Mouse (Mus musculus) MEL (cell line): Measurements from ENCODE around the gene Usp50. TPM values are rescaled to one million over a fixed set of nuclear protein-coding genes. Genes with fewer than 3 reads are reported as not detected.

Experiments used
- DNase-seq: peaks from one replicate; pipeline ENCODE4 v3.0.0; 2011; ENCODE audit warnings: low read depth, low spot score
- H3K27ac ChIP-seq: 2 replicates; pipeline ENCODE4 v1.5.1; 2012; ENCODE audit warnings: low read depth, mild to moderate bottlenecking, control low read depth, low read length, moderate library complexity; ENCODE audit not compliant: control insufficient read depth
- H3K27me3 ChIP-seq, 2 experiments: fragments of 150-350 bp in 1 of 2; sonication (generic) in 1 of 2; 2 replicates each; pipeline ENCODE4 v1.6.1; 2012; ENCODE audit warnings: low read length in 2 of 2, mild to moderate bottlenecking in 2 of 2, improper control_type of control experiment in 1 of 2, moderate library complexity in 1 of 2; ENCODE audit not compliant: insufficient read depth in 2 of 2, control insufficient read depth in 1 of 2
- H3K36me3 ChIP-seq, 2 experiments: 2 replicates each; pipeline ENCODE4 v1.6.1; 2012 to 2014; ENCODE audit warnings: low read length in 2 of 2, improper control_type of control experiment in 1 of 2, inconsistent platforms in 1 of 2, mild to moderate bottlenecking in 1 of 2; ENCODE audit not compliant: insufficient read depth in 2 of 2, control insufficient read depth in 1 of 2
- H3K4me1 ChIP-seq, 2 experiments: fragments of 150-350 bp in 1 of 2; sonication (generic) in 1 of 2; 2 replicates each; pipeline ENCODE4 v1.6.1; 2012; ENCODE audit warnings: low read length in 2 of 2, improper control_type of control experiment in 1 of 2, mild to moderate bottlenecking in 1 of 2; ENCODE audit not compliant: insufficient read depth in 2 of 2, control insufficient read depth in 1 of 2
- H3K4me3 ChIP-seq, 2 experiments: fragments of 150-350 bp in 1 of 2; sonication (generic) in 1 of 2; 2 replicates each; pipeline ENCODE4 v1.5.1; 2012; ENCODE audit warnings: low read depth in 2 of 2, low read length in 2 of 2, mild to moderate bottlenecking in 2 of 2, moderate library complexity in 2 of 2, control low read depth in 1 of 2, improper control_type of control experiment in 1 of 2; ENCODE audit not compliant: control insufficient read depth in 1 of 2, insufficient read depth in 1 of 2
- H3K79me2 ChIP-seq: 2 replicates; pipeline ENCODE4 v1.6.1; 2012; ENCODE audit warnings: mild to moderate bottlenecking, low read length, moderate library complexity; ENCODE audit not compliant: control insufficient read depth, poor library complexity, insufficient read depth
- H3K9ac ChIP-seq: 2 replicates; pipeline ENCODE4 v1.6.1; 2012; ENCODE audit warnings: low read depth, mild to moderate bottlenecking, control low read depth, low read length, moderate library complexity; ENCODE audit not compliant: control insufficient read depth, poor library complexity, severe bottlenecking
- H3K9me3 ChIP-seq: fragments of 150-350 bp; sonication (generic); replicated peaks from 2 replicates; pipeline ENCODE4 v1.6.1; 2012; ENCODE audit warnings: mild to moderate bottlenecking, low read length, improper control_type of control experiment, moderate library complexity; ENCODE audit not compliant: insufficient read depth
- BHLHE40 ChIP-seq: IDR thresholded peaks from 2 replicates; pipeline ENCODE4 v1.6.1; 2012; ENCODE audit warnings: low read depth, mild to moderate bottlenecking, inconsistent platforms, low read length, improper control_type of control experiment, borderline replicate concordance
- CHD1 ChIP-seq: IDR thresholded peaks from 2 replicates; pipeline ENCODE4 v1.6.1; 2012; ENCODE audit warnings: low read depth, mild to moderate bottlenecking, inconsistent platforms, low read length, improper control_type of control experiment
- CHD2 ChIP-seq: IDR thresholded peaks from 2 replicates; pipeline ENCODE4 v1.6.1; 2011; ENCODE audit warnings: low read length, improper control_type of control experiment
- CTCF ChIP-seq, 3 experiments: IDR thresholded peaks in 2 of 3; conservative IDR thresholded peaks in 1 of 3; 2 replicates each; pipeline ENCODE4 v1.5.1; 2011 to 2012; ENCODE audit warnings: low read length in 3 of 3, low read depth in 2 of 3, mild to moderate bottlenecking in 2 of 3, improper control_type of control experiment in 1 of 3, inconsistent platforms in 1 of 3, mixed read lengths in 1 of 3, moderate library complexity in 1 of 3; ENCODE audit not compliant: control insufficient read depth in 1 of 3, insufficient read depth in 1 of 3, poor library complexity in 1 of 3, severe bottlenecking in 1 of 3
- ETS1 ChIP-seq: IDR thresholded peaks from 2 replicates; pipeline ENCODE4 v1.6.1; 2012; ENCODE audit warnings: low read depth, mild to moderate bottlenecking, inconsistent platforms, low read length, improper control_type of control experiment, moderate library complexity
- GABPA ChIP-seq: IDR thresholded peaks from 2 replicates; pipeline ENCODE4 v1.6.1; 2012; ENCODE audit warnings: low read depth, mild to moderate bottlenecking, inconsistent platforms, low read length, improper control_type of control experiment, moderate library complexity
- GATA1 ChIP-seq: IDR thresholded peaks from 2 replicates; pipeline ENCODE4 v1.6.1; 2011; ENCODE audit warnings: low read depth, low read length, improper control_type of control experiment
- JUND ChIP-seq: IDR thresholded peaks from 2 replicates; pipeline ENCODE4 v1.6.1; 2011; ENCODE audit warnings: low read depth, mild to moderate bottlenecking, improper control_type of control experiment, low read length
- KAT2A ChIP-seq: conservative IDR thresholded peaks from 2 replicates; pipeline ENCODE4 v1.6.1; 2012; ENCODE audit warnings: low read depth, low read length, improper control_type of control experiment, inconsistent platforms
- MAX ChIP-seq: IDR thresholded peaks from 2 replicates; pipeline ENCODE4 v1.6.1; 2011; ENCODE audit warnings: low read length, improper control_type of control experiment
- MYC ChIP-seq: IDR thresholded peaks from 2 replicates; pipeline ENCODE4 v1.6.1; 2011; ENCODE audit warnings: low read depth, mild to moderate bottlenecking, low read length, improper control_type of control experiment, moderate library complexity
- NELFE ChIP-seq: IDR thresholded peaks from 2 replicates; pipeline ENCODE4 v1.6.1; 2011; ENCODE audit warnings: low read depth, low read length, improper control_type of control experiment
- POLR2A ChIP-seq, 2 experiments: IDR thresholded peaks; 2 replicates each; pipeline ENCODE4 v1.6.1; 2011 to 2012; ENCODE audit warnings: low read length in 2 of 2, mild to moderate bottlenecking in 2 of 2, control low read depth in 1 of 2, improper control_type of control experiment in 1 of 2, low read depth in 1 of 2, moderate library complexity in 1 of 2; ENCODE audit not compliant: control insufficient read depth in 1 of 2, insufficient read depth in 1 of 2, poor library complexity in 1 of 2
- POLR2AphosphoS2 ChIP-seq: IDR thresholded peaks from 2 replicates; pipeline ENCODE4 v1.6.1; 2011; ENCODE audit warnings: low read length, improper control_type of control experiment
- POLR2AphosphoS5 ChIP-seq: IDR thresholded peaks from 2 replicates; pipeline ENCODE4 v1.6.1; 2012; ENCODE audit warnings: low read depth, borderline replicate concordance, mild to moderate bottlenecking, inconsistent platforms, low read length, moderate library complexity, mixed read lengths
- RAD21 ChIP-seq: IDR thresholded peaks from 2 replicates; pipeline ENCODE4 v1.6.1; 2011; ENCODE audit warnings: mild to moderate bottlenecking, low read depth, low read length, improper control_type of control experiment
- SIN3A ChIP-seq: IDR thresholded peaks from 2 replicates; pipeline ENCODE4 v1.6.1; 2012; ENCODE audit warnings: low read length, improper control_type of control experiment, inconsistent platforms
- TCF12 ChIP-seq: IDR thresholded peaks from 2 replicates; pipeline ENCODE4 v1.6.1; 2014; ENCODE audit warnings: low read depth, mild to moderate bottlenecking, inconsistent platforms, low read length, improper control_type of control experiment, moderate library complexity
- ZMIZ1 ChIP-seq: IDR thresholded peaks from 2 replicates; pipeline ENCODE4 v1.6.1; 2012; ENCODE audit warnings: low read depth, mild to moderate bottlenecking, inconsistent platforms, low read length, improper control_type of control experiment, moderate library complexity
- polyA plus RNA-seq, 2 experiments: library from polyadenylated mRNA; stranded (reverse) in 1 of 2; unstranded in 1 of 2; fragments of >175 nt in 1 of 2; fragments of >200 nt in 1 of 2; gene quantifications; 2 replicates each; pipeline versions ENCODE4 v1.2.1 to v1.2.4; 2012; ENCODE audit warnings: low replicate concordance in 2 of 2, low read depth in 1 of 2; ENCODE audit not compliant: insufficient read length in 2 of 2, insufficient read depth in 1 of 2, missing spikeins in 1 of 2
- total RNA-seq: library from RNA; depleted of rRNA; stranded (reverse); fragments of 300-350 nt; gene quantifications from 2 replicates; pipeline ENCODE4 v1.2.3, GENCODE M21; 2012; rRNA removed

The Usp50 gene
- total RNA-seq, result 0.56 and 1.0 TPM in 2 replicates
- polyA plus RNA-seq, result under 1 TPM in 1 of 2 experiments, not detected in 1; 0.28 TPM

DNA sequence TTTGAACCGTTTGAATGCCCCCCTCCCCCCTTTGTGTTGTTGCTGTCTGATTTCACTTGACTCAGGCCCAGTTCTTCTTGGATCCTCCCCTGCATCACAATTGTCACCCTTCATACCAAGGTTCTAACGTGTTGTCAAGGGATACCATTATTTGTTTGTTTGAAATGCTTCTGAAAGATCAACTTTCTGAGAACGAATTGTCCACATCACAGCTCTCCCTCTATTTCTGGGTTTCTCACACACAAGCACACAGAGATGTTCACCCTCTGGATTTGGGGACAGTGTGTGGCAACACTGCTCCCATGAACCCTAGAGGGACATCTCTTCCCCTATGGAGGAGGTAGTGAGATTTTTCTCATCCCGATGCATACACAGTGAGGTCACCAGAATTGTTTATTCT is at the start of gene Usp50:
Usp50 (minus strand) TSS at position 101 of the 400 bp plus-strand sequence.
- H3K27ac ChIP-seq, result no peak within 1 kb of the TSS
- TF ChIP-seq BHLHE40, result no peak
- TF ChIP-seq CHD2, result no peak
- TF ChIP-seq NELFE, result no peak
- no peak for TF ChIP-seq POLR2AphosphoS5
- no peak for TF ChIP-seq CHD1
- no peak for TF ChIP-seq ZMIZ1
- no peak for TF ChIP-seq KAT2A
- H3K4me3 ChIP-seq, result no peak within 1 kb of the TSS
- H3K9me3 ChIP-seq, result no peaks in the 10 kb centered on the region
- H3K36me3 ChIP-seq, result no peaks in the 10 kb centered on the region
- H3K9ac ChIP-seq, result no peak within 1 kb of the TSS
- H3K27me3 ChIP-seq, result no peaks in the 10 kb centered on the region
- no peaks in the 10 kb centered on the region for H3K4me1 ChIP-seq
- DNase-seq, result no peak
- H3K79me2 ChIP-seq, result no peaks in the 10 kb centered on the region

- peaks cover 6 to 24% of the 10 kb centered on the region in 2 experiments for H3K4me1 ChIP-seq
- no peaks in the 10 kb centered on the region for H3K79me2 ChIP-seq
- no peak overlapping the region for H3K27ac ChIP-seq
- H3K27me3 ChIP-seq, result no peaks in the 10 kb centered on the region
- H3K9ac ChIP-seq, result no peak overlapping the region
- H3K9me3 ChIP-seq, result no peaks in the 10 kb centered on the region
- TF ChIP-seq RAD21, result no peak
- TF ChIP-seq GATA1, result no peak
- no peak for TF ChIP-seq GABPA
- no peak for TF ChIP-seq SIN3A
- TF ChIP-seq MAX, result no peak
- TF ChIP-seq TCF12, result no peak
- no peak for TF ChIP-seq JUND
- no peak for TF ChIP-seq ETS1
- no peak for TF ChIP-seq CHD2
- TF ChIP-seq MYC, result no peak
- no peak for TF ChIP-seq POLR2AphosphoS2
- no peak for TF ChIP-seq POLR2A (IDR thresholded peaks at IDR 0.05; ENCODE audit: control insufficient read depth in 1 of 2, insufficient read depth in 1 of 2, low read depth in 1 of 2, low read length in 2 of 2, poor library complexity in 1 of 2)
- TF ChIP-seq CTCF (IDR thresholded peaks at IDR 0.05 in 2 of 3, conservative IDR thresholded peaks at IDR 0.05 in 1 of 3; ENCODE audit: control insufficient read depth in 1 of 3, insufficient read depth in 1 of 3, low read depth in 2 of 3, low read length in 3 of 3, poor library complexity in 1 of 3, severe bottlenecking in 1 of 3), result no peak
- peaks cover 23 to 28% of the 10 kb centered on the region in 2 experiments for H3K36me3 ChIP-seq
- DNase-seq, result no peak
- H3K4me3 ChIP-seq, result no peak overlapping the region
These were observed 34.1 kb upstream of the Usp50 start for GRCm38 (mm10) chr2:126817414-126817813.
